Mouse (Mus musculus): ENCODE results near the gene Pdzd2. TPM values are rescaled to one million over a fixed set of nuclear protein-coding genes. Genes with fewer than 3 reads are reported as not detected.
"Not testable (repeated sequence)": the region's sequence is repeated elsewhere in the genome, so short reads cannot be mapped to it uniquely, and the experiment has no call there.

Gene Pdzd2
- total RNA-seq, 2 experiments from 2014 or later: 44.2 to 47.2 TPM

DNA sequence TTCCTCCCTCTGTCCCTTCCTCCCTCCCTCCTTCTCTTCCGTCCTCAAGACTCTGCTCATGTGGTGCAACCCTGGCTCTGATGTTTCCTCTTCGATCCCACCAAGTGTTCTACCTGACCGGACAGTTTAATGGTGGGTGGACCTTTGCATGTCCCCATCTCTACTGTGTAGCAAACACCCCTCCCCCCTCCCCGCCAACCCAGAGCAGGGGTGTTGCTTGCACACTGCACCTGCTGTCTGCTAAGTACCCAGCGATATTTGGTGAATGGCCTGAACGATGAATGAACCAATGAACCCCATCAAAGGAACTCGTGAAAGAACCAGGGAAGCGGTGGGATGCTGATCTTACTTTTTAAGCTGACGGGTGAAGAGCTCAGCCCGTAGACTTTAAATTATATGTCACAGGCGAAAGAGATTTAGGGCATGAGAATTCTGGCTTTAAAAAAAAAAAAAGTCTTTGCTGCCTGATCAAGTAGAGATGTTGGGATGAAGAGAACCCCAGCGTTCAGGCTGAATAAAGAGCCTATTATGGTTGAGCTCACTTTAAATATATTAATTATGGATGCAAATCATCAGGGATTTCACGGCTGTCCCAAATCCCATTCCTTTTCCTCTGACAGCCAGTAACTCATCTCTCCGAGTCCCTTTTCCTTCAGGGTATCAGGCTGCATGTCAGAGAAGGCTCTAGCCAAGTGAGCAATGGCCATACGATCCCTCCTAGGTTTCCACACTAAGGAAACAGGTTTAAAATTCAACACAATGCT lies 350.8 kb downstream of the Pdzd2 start:
- DNase-seq (ENCODE audit: low spot score in 2 of 2): no peak

GRCm38 (mm10) chr15:12384679-12385078 lies 355.0 kb downstream of the Pdzd2 start:
- DNase-seq (ENCODE audit: low spot score in 2 of 2): no peak

DNA sequence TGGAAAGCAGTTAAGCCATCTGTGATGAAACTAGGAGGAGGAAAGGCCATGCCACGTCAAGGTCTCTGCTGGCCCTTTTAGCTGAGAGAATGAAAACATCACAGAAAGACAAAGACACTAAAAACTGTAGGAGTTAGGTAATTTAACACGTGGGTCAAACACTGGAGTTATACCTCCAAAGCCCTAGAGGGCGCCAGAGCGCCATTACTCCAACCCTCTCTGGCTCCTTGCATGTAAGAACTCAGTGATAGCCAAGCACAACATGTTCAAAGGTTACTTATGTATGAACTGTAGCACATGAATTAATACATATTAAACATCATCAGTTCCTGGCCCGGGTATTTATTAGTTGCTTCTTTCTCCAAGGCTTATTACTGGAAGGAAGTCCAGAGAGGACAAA lies 359.2 kb downstream of the Pdzd2 start:
- no peak for DNase-seq (ENCODE audit: low spot score in 2 of 2)

DNA sequence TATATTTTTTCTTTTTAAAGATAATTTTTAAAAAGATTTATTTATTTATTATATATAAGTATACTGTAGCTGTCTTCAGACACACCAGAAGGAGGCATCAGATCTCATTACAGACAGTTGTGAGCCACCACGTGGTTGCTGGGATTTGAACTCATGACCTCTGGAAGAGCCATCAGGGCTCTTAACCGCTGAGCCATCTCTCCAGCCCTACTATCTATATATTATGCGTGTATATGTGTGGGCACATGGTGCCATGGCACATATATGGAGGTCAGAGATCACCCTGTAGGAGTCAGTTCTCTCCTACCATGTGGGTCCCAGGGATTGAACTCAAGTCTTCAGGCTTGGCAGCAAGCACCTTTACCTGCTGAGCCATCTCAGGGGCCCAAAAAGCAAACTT lies 359.7 kb downstream of the Pdzd2 start:
- no peak for DNase-seq (ENCODE audit: low spot score in 2 of 2)

DNA sequence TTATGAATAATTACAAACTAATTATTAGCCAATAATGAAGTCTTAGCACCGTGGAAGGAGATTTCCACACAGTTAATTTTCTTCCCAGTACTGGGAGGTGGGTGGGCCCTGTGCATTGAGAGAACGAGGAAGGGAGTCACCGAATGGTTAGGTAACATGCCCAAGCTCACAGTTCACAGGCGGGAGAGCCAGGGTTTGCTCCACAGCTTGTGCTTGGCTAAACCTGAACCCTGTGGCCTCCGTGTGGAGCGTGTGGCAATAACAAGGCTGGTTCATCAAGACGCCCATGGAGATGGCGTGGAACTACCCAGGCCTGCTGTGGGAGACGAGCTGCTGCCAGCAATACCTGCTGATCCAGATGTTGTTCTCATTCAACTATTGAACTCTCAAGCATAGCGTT lies 361.9 kb downstream of the Pdzd2 start:
- DNase-seq (ENCODE audit: low spot score in 2 of 2): no peak

GRCm38 (mm10) chr15:12376491-12377069 lies 363.1 kb downstream of the Pdzd2 start:
- DNase-seq (ENCODE audit: low spot score in 2 of 2): no peak

DNA sequence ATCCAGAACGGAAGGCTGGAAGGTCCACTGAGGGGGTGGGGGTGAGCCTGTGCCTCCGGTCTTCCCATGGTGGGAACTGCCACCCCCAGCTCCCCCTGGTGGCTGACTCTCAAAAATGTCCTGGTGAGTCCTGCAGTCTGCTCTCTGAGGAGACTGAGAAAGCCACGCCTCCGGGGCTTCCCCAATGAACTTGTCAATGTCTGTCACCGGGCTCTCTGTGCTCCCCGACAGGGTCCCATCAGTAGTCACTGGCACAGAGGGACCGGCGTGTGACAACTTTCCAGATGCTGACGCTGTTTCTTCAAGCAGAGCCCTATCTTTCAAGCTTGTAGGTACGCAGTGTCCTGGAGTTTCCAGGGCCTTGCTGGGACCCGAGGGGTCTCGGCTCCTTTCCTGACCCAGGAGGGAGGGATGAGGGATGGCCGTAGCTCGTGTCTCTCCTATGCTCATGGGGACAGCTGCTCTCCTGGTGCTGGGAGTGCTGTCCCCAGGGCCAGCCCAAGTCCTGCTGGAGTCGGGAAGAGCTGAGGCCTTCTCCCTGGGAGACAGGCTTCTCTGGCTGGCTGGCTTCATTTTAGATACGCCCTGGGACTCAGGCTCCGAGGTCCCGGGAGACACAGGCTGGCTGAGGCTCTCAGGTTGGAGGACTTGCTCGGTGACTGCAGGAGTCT lies 363.9 kb downstream of the Pdzd2 start:
- peak; percentile 70 to 76 for DNase-seq (ENCODE audit: low spot score in 2 of 2)

DNA sequence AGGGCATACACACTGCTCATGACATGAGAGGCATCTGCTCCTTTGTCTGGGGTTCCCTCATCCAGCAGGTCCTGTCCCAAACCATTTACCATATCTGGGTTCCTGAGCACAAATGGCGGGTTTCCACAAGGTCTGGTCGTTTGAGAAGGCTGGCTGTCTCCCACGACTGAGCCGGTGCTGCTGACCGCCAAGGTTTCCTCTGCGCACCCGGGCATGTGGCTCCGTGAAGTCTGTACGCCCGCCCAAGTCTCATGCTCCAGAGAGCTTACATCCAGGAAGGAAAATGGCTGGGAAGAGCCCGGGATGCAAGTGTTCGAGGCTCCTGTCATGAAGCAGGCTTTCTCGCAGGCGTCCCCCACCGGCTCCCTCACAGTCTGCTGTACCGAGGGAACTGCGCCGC lies 364.8 kb downstream of the Pdzd2 start:
- no peak for DNase-seq (ENCODE audit: low spot score in 2 of 2)

DNA sequence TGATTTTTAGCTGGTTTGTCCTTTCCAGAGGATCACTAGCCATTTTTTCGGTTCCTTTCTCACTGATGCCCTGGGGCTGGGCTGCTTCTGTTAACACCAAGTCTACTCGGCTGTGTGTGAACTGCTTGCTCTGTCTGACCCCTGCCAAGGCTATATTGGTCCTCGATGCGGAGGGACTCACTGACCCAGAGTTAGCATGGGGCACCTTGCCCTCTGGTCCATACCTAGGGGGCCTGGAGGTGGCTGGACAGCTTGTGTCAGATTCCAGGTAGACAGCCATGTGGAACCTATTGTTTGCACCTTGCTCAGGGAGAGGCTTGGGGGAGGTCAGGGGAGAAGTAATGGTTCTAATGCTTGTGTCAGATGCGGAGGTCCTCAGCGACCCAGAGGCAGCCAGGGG lies 365.8 kb downstream of the Pdzd2 start:
- no peak for DNase-seq (ENCODE audit: low spot score in 2 of 2)

DNA sequence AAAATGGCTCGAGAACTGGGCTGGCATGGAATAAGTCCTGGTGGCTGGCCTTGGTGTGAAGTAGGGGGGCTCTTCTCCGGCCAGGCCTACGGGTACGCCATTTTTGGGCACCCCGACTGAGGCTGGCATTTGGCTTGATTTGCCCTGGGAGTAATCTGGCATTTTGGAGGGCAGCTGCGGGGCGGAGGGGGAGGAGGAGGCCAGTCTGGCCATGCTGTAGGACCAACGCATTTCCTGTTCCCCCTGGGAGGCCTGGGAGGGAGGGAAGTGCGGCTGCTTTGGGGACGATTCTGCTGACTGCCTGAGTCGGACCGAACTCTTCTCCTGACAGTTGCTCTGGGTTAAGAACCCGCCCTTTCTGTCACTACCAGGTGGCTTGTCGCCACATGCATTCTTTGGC lies 366.2 kb downstream of the Pdzd2 start:
- DNase-seq (ENCODE audit: low spot score in 2 of 2): no peak

- DNase-seq (ENCODE audit: low spot score in 2 of 2): peak; percentile 71 to 87
Measured at GRCm38 (mm10) chr15:12371183-12371582, 368.5 kb downstream of the Pdzd2 start.

- no peak for DNase-seq (ENCODE audit: low spot score in 2 of 2)
Measured at GRCm38 (mm10) chr15:12370096-12370495, 369.6 kb downstream of the Pdzd2 start.

- no peak for DNase-seq (ENCODE audit: low spot score in 2 of 2)
Measured at GRCm38 (mm10) chr15:12368850-12369249, 370.9 kb downstream of the Pdzd2 start.

- no peak for DNase-seq (ENCODE audit: low spot score in 2 of 2)
Measured at GRCm38 (mm10) chr15:12368357-12368756, 371.4 kb downstream of the Pdzd2 start.

DNA sequence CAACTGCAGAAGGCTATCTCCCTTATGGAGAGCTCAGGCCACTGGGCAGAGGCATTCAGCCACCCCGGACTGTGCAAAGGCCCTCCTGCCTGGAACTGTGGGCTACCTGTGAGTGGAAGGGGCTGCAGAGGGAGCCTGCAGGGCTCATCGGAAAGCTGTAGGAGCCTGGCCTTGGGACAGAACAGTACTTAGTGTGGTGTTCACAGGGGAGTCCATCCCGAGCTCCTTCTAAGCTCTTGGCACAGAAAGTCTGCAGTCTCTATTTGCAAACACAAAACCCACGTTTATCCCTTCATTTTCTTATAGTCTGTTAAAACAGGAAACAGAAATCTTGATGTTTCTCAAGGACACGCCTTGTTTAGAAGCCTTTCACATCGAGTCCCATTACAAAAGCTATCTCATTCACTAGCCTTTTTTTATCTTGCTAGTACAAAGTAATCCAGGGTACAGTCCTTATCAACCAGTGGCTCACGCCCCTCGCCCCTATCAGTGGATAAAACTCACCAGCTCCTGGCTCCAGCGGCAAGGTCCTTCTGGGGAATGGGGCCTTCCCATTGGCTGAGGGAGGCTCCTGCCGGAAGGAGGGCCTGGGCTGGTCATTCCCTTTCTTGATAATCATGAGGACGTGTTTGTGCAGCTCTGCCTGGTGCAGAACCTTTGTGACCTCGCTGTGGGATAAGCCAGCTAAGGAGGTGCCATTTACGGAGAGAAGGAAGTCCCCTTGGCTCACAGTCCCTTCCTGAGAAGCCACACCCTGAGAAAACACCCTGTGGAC lies 372.2 kb downstream of the Pdzd2 start:
- no peak for DNase-seq (ENCODE audit: low spot score in 2 of 2)

GRCm38 (mm10) chr15:12366580-12367305 lies 373.0 kb downstream of the Pdzd2 start:
- DNase-seq (ENCODE audit: low spot score in 2 of 2): not testable (repeated sequence)

GRCm38 (mm10) chr15:12366072-12366469 lies 373.7 kb downstream of the Pdzd2 start:
- peak; percentile 86 to 90 for DNase-seq (ENCODE audit: low spot score in 2 of 2)

GRCm38 (mm10) chr15:12365416-12366071 lies 374.2 kb downstream of the Pdzd2 start:
- DNase-seq (ENCODE audit: low spot score in 2 of 2): no peak

- no peak for DNase-seq (ENCODE audit: low spot score in 2 of 2)
Measured at GRCm38 (mm10) chr15:12364096-12364495, 375.6 kb downstream of the Pdzd2 start.

DNA sequence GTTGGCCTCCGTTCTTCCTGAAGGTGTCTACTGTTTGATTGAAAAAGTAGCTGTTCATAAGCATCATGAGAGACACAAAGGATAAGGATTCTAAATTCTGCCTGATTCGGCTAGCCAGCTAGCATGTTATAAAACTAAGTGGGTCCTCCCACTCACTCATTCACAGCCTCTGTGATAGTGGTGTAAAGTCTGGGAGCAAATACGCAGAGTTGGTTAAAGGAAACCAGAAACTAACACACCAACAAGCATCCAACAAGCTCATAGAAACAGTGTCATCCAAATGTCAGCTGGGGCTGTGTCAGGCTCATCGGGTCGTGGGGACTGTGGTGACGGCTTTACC lies 377.1 kb downstream of the Pdzd2 start:
- peak in 1 of 2 experiments; percentile 47 for DNase-seq (ENCODE audit: low spot score in 2 of 2)
